Mouse (Mus musculus) lung, embryonic 14.5 days (tissue): ENCODE measurements around the gene Mad1l1. TPM values are rescaled to one million over a fixed set of nuclear protein-coding genes. Genes with fewer than 3 reads are reported as not detected.
"Not testable (repeated sequence)": the region's sequence is repeated elsewhere in the genome, so short reads cannot be mapped to it uniquely, and the experiment has no call there.

Experiments used
- ATAC-seq: fragments of 200-750 bp; cut with Nextera tagmentation; 2 replicates; pipeline ENCODE4 v1.8.0; 2017; ENCODE audit warnings: mild to moderate bottlenecking, moderate TSS enrichment, moderate library complexity; ENCODE audit not compliant: insufficient read depth
- DNase-seq: peaks from one replicate; pipeline ENCODE4 v3.0.0-alpha.2; 2015
- H3K27ac ChIP-seq: fragments of 300-500 bp; sonication (generic); 2 replicates; pipeline ENCODE4 v1.5.1; 2014; ENCODE audit warnings: low read depth, mild to moderate bottlenecking, moderate library complexity
- H3K27me3 ChIP-seq: fragments of 300-500 bp; sonication (generic); 2 replicates; pipeline ENCODE4 v1.6.1; 2014; ENCODE audit warnings: low read length, control low read depth; ENCODE audit not compliant: insufficient read depth
- H3K36me3 ChIP-seq: fragments of 300-500 bp; sonication (generic); 2 replicates; pipeline ENCODE4 v1.6.1; 2014; ENCODE audit warnings: control low read depth; ENCODE audit not compliant: insufficient read depth
- H3K4me1 ChIP-seq: fragments of 300-500 bp; sonication (generic); 2 replicates; pipeline ENCODE4 v1.6.1; 2014; ENCODE audit warnings: antibody characterized with exemption, control low read depth; ENCODE audit not compliant: insufficient read depth
- H3K4me2 ChIP-seq: fragments of 300-500 bp; sonication (generic); 2 replicates; pipeline ENCODE4 v1.6.1; 2014; ENCODE audit warnings: mild to moderate bottlenecking
- H3K4me3 ChIP-seq: fragments of 300-500 bp; sonication (generic); 2 replicates; pipeline ENCODE4 v1.5.1; 2014; ENCODE audit warnings: low read depth, low read length
- H3K9ac ChIP-seq: fragments of 300-500 bp; sonication (generic); 2 replicates; pipeline ENCODE4 v1.6.1; 2014
- H3K9me3 ChIP-seq: fragments of 300-500 bp; sonication (generic); 2 replicates; pipeline ENCODE4 v1.6.1; 2016; ENCODE audit warnings: low read depth, low read length, control low read depth
- CTCF ChIP-seq: IDR thresholded peaks from 2 replicates; pipeline ENCODE4 v1.5.1; 2016; ENCODE audit warnings: antibody characterized with exemption, low read depth
- WGBS: fragments of 180-500 bp; shearing (Covaris S2); extraction: QIAGEN DNeasy Blood & Tissue Kit; methylation state at CpG from one replicate; pipeline ENCODE4 v1.1.7; 2014; 5-methylcytosine and 5-hydroxymethylcytosine counted together
- polyA plus RNA-seq: library from polyadenylated mRNA; unstranded; fragments of >200 nt; fragmentation: Nextera tagmentation; extraction: Ambion mirVana; gene quantifications from 2 replicates; pipeline ENCODE4 v1.2.1, GENCODE M21; 2014

Mad1l1 gene
- polyA plus RNA-seq, result 52.6 and 61.6 TPM in 2 replicates

GRCm38 (mm10) chr5:140321042-140321755, at the start of gene Mad1l1, which contains the start of gene Nudt1:
TSS of gene Mad1l1 (minus strand) at chr5:140321552.
TSS of gene Nudt1 (plus strand) at chr5:140321656.
- H3K36me3 ChIP-seq, result no peaks in the 10 kb centered on the region
- TF ChIP-seq CTCF, result peak; percentile 23; the same call in 1 of the 2 replicates
- H3K9ac ChIP-seq, result peak within 1 kb of the TSS; percentile 94
- peak within 1 kb of the TSS; percentile 70 for H3K4me3 ChIP-seq
- H3K4me2 ChIP-seq, result peak within 1 kb of the TSS; percentile 64
- H3K4me1 ChIP-seq, result peaks cover 8% of the 10 kb centered on the region; the same call in 1 of the 2 replicates
- ATAC-seq (peak; percentile 97), DNase-seq (peak; percentile 99)
- WGBS, result under 1% methylated on average over 60 of the region's 60 CpGs
- H3K9me3 ChIP-seq, result no peaks in the 10 kb centered on the region
- peak within 1 kb of the TSS; percentile 80 for H3K27ac ChIP-seq
- no peaks in the 10 kb centered on the region for H3K27me3 ChIP-seq

DNA sequence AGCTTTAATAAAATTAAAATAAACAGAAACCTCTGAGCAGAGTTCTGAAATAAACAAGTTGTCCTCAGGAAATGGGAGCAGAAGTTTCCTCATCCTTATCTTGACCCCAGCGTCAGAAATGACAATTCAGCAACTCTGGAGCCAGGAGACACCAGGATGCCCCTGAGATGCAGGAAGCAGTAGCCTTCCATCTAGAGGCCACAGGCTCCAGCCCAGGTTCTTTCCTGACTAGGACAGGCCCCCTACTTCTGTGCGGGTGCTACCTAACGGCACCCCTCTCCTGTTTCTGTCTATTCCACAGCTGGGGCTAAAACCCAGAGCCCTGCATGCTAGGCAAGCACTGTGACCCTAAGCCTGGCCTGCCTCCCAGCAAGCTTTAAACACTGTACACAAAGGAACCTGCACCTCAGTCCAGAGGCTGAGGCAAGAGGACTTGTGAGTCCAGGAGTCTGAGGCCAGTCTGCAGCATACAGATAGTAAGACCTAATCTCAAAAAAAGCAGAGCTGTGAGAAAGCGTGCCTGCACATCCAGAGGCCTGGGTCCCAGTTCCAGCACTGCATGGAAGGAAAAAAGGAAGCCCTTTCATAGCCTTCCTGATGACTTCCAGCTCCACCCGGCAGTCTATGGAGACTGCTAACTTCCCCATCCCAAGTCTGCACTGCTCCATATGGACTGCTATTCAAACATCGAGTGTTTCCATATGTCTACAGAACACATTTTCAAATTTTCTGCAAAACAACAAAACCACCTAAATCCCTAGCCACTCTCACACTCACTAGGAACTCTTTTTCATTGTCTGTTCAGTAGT, 49.3 kb upstream of the Mad1l1 start:
- Histone ChIP-seq H3K4me1 (0 out of 2 replicates have a peak, but pooled peaks cover 4% of the 10 kb centered on the region), H3K27me3 (no peaks in the 10 kb centered on the region), H3K4me2 (no peak overlapping the region), H3K4me3 (no peak overlapping the region), H3K27ac (peak overlapping the region; percentile 24; the same call in 1 of the 2 replicates), H3K36me3 (no peaks in the 10 kb centered on the region), H3K9ac (peak overlapping the region; percentile 6; the same call in 1 of the 2 replicates), H3K9me3 (no peaks in the 10 kb centered on the region)
- WGBS, result 56% methylated on average over 6 of the region's 6 CpGs
- DNase-seq, result peak; percentile 39
- ATAC-seq, result no peak
- TF ChIP-seq CTCF, result no peak

GRCm38 (mm10) chr5:140369466-140369865, 48.1 kb upstream of the Mad1l1 start:
- WGBS, result 71% methylated on average over 2 of the region's 2 CpGs
- no peak for TF ChIP-seq CTCF
- no peak overlapping the region for H3K4me3 ChIP-seq
- H3K27ac ChIP-seq, result no peak overlapping the region
- no peaks in the 10 kb centered on the region for H3K27me3 ChIP-seq
- no peaks in the 10 kb centered on the region for H3K9me3 ChIP-seq
- H3K4me2 ChIP-seq, result no peak overlapping the region
- no peak overlapping the region for H3K9ac ChIP-seq
- ATAC-seq (no peak), DNase-seq (no peak)
- H3K36me3 ChIP-seq, result no peaks in the 10 kb centered on the region
- H3K4me1 ChIP-seq, result 0 out of 2 replicates have a peak, but pooled peaks cover 4% of the 10 kb centered on the region

- Histone ChIP-seq H3K9me3 (no peaks in the 10 kb centered on the region), H3K27ac (no peak overlapping the region), H3K4me2 (no peak overlapping the region), H3K9ac (no peak overlapping the region), H3K27me3 (no peaks in the 10 kb centered on the region), H3K4me1 (0 out of 2 replicates have a peak, but pooled peaks cover 4% of the 10 kb centered on the region), H3K4me3 (no peak overlapping the region), H3K36me3 (no peaks in the 10 kb centered on the region)
- 90% methylated on average over 4 of the region's 4 CpGs for WGBS
- DNase-seq (no peak), ATAC-seq (no peak)
- TF ChIP-seq CTCF, result no peak
Measured at GRCm38 (mm10) chr5:140368926-140369325, 47.6 kb upstream of the Mad1l1 start.

DNA sequence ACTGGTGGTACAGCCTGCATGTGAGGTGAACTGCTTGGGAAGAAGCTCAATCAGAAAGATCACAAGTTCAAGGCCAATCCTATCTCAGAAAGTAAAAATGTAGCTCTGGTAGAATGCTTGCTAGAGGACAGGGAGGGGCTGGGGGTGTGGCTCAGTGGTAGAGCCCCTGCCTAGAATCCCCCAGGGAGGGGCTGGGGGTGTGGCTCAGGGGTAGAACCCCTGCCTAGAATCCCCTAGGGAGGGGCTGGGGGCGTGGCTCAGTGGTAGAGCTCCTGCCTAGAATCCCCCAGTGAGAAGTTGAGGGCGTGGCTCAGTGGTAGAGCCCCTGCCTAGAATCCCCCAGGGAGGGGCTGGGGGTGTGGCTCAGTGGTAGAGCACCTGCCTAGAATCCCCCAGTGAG, 46.8 kb upstream of the Mad1l1 start:
- not testable (repeated sequence) for H3K4me1 ChIP-seq, H3K27me3 ChIP-seq, ATAC-seq, H3K4me3 ChIP-seq, H3K27ac ChIP-seq, H3K9me3 ChIP-seq, H3K4me2 ChIP-seq, H3K9ac ChIP-seq, H3K36me3 ChIP-seq, DNase-seq
- WGBS, result 87% methylated on average over 2 of the region's 2 CpGs

GRCm38 (mm10) chr5:140364415-140364814, 43.1 kb upstream of the Mad1l1 start:
- Histone ChIP-seq H3K4me2 (no peak overlapping the region), H3K27me3 (no peaks in the 10 kb centered on the region), H3K4me1 (no peaks in the 10 kb centered on the region), H3K9ac (no peak overlapping the region), H3K27ac (no peak overlapping the region), H3K4me3 (no peak overlapping the region), H3K9me3 (no peaks in the 10 kb centered on the region), H3K36me3 (0 out of 2 replicates have a peak, but pooled peaks cover under 1% of the 10 kb centered on the region)
- TF ChIP-seq CTCF, result no peak
- WGBS, result 66% methylated on average over 5 of the region's 5 CpGs
- DNase-seq (no peak), ATAC-seq (no peak)
